Mouse (Mus musculus): Measurements from ENCODE around the gene Nphs1.

Gene Nphs1

DNA sequence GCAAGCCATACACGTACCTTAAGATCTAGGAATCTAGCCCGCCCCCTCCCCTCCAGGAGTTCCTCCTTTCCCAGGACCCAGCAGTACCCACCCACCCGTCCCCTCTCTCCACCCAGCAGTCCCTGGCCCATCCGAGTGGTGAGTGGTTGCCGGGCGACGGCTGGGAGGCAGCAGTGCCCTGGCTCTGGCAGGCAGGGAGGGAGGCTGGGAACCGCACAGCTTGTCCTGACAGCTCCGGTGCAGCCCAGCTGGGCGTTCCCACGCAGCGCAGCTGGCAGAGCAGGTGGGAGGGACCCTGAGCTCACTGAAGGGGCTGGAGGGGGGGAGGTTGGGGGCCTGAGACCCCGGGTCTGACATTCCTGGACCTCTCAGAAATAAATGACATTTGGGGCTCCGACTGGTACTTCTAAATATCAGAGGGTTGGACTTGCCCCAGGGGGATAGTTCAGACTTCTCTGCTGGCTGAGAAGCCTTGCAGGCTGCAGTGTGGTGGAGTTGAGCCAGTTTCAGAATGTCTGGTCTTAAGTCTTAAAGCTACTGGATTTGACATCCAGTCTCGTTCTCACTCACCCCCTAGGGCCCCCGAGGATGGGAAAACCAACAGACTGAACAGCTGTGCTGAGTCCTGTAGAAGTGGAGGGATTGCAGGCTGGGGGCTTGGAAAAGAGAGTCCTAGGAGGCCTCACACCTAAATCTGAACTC is at the start of gene Nphs1, which contains the start of gene Kirrel2:
Gene Nphs1, plus strand, starts transcription at position 687 of the 702 bp plus-strand sequence.
Gene Kirrel2, minus strand, starts transcription at position 62 of the 702 bp plus-strand sequence.
- no peak for DNase-seq (ENCODE audit: low spot score in 2 of 2)

DNA sequence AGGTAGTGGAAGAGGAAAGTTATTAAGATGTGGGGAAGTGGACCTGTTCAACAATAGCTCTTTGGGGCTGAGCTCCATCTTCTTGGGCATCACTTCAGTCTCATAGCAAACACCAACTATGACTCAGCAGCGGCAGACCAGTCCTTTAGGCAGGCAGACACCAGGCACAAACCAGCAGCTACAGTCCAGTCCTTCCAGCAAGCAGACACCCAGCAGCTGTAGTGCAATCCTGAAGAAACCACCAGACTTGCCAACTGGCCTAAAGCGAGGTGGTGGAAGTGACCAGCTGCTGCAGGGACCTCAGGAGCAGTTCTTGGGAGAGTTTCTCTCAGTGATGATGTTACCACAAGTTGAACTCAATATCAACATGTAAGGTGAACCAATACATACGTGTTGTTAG is 49.5 kb upstream of the Nphs1 start:
- no peak for DNase-seq (ENCODE audit: low spot score in 2 of 2)

DNA sequence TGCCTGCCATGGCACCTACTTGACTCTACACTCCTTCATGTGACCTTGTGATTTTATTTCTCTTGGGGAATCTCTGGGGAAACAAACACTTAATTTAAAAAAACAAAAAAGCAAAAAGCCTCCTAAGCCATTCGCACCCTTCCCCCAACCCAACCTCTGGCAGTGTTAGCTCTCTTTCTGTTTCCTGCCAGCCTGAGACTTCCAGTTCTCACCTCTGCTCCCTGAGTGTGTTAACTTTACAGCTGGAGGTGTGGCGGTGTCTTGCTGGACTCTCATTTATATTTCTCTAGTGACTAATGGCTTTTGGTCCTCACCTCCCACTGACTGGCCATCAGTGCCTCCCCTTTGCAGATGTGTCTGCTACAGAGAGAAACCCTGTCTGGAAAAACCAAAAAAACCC is 48.3 kb upstream of the Nphs1 start:
- no peak for DNase-seq (ENCODE audit: low spot score in 2 of 2)

DNA sequence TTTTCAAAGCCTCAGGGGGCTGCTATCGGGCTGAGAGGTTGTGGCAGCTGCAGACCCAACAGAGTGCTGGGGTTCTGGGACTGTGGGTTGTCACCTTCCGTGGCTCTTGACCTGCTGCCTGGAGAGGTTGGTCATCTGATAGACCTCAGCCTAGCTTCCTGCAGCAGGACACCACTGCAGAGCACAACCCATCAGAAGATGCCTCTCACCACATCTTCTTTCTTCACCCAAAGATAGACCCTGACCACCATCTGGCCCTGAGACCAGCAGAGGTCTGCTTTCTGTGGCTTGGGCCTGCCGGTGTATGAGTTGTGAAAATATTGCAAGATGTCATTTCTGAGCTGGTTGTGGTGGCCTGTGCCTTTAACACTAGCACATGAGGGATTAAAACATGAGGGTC is 47.1 kb upstream of the Nphs1 start:
- DNase-seq (ENCODE audit: low spot score in 2 of 2), result no peak

DNA sequence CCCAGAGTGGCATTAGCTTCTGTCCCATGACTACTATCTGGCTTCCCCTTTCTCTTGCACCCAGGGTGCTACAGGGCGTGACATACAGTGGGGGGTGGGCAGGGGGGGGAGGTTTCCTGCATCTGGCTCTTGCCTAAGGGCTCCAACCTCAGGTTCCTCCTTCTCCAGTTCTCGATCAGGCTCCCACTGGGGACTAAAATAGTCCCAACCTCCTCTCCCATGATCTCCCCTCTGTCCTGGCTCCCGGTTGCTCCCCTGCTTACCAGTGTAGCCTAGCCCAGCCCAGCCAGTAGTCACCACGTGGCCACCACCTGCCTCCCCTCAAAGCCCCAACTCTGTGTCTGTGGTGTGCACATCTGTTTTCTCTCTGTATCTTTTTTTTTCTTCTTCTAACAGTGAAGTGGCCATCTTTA is 45.4 kb upstream of the Nphs1 start:
- DNase-seq (ENCODE audit: low spot score in 2 of 2), result peak; percentile 61 to 71

DNA sequence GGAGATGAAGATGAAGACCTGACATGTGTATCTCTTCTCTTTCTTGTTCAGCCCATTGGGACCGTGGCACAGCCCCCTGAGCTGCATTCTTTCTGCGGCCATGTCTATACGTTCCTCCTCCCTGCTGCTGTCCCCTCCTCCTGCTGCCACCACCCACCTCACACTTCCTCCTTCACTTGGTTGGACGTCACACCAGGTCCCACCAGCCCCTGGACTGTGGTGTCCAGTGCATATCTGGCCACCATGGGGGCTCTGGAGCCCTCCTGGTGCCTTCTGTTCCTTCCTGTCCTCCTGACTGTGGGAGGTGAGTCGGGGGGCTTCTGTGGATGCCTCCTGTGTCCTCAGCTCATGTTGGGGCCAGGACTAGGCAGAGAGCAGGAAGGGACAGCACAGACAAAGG is 44.5 kb upstream of the Nphs1 start, which contains the start of gene Tyrobp:
Gene Tyrobp, plus strand, starts transcription at position 165 of the 400 bp plus-strand sequence.
- DNase-seq (ENCODE audit: low spot score in 2 of 2), result peak; percentile 69

DNA sequence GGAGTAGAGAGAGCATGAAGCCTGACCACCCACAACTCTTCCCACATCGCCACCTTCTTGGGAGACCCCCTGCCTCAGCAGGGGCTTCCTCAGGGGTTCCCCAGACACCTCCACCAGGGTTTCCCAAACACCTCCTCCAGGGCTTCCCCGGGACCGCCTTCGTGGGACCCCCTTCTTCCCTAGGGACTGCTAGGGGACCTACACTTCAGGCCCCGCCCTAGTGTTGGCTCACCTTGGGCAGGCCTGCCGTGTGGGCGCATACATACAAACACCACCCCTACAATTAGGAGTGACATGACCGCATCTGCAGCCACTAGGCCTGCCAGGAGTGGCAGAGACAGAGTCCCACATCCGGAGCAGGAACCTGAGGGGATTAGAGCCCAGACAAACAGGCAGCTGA is 40.3 kb upstream of the Nphs1 start:
- DNase-seq (ENCODE audit: low spot score in 2 of 2), result peak; percentile 61 to 72

DNA sequence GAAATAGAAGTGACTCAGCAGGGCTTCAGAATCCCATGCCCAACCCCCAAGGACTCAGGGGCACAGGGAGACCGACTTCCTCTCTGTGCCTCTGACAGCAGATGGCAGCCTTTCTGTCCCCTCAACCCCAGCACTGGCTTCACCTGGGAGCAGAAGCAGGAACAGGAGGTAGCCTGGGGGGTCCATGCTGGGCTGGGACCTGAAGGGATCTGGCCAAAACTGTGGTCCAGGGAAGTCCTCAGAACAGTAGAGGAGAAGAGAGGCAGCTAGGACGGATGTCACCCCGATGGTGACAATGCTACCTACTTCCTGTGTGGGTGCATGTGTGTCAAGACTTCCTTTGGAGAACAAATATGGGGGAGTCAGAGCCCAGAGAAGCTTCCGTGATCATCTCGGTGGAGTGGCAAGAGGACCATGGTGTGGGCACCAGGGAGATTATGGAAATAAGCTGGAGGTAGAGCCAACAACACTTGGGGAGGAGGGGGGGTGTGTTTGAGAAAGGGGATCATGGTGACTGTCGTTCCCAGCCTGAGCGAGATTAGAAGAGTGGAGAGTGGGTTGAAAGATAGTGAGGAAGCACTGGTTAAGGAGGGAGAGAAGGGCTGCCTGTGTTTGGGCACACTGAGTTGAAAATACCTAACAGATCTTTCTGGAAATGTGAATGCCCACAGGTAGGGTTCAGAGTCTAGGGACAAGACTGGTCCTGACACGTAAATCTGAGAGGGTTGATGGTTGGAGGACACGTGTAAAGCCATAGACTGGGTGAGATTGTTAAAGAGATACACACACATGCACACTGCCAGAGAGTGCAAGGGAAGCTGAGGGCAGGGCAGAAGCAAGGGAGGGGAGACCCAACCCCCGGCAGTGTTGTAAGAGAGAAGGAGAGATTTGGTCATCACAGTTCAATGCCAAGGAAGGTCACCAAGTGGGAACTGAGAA is 38.3 kb upstream of the Nphs1 start, which contains the start of gene Hcst:
Gene Hcst, minus strand, starts transcription at position 294 of the 939 bp plus-strand sequence.
- DNase-seq (ENCODE audit: low spot score in 2 of 2), result peak; percentile 65 to 66

DNA sequence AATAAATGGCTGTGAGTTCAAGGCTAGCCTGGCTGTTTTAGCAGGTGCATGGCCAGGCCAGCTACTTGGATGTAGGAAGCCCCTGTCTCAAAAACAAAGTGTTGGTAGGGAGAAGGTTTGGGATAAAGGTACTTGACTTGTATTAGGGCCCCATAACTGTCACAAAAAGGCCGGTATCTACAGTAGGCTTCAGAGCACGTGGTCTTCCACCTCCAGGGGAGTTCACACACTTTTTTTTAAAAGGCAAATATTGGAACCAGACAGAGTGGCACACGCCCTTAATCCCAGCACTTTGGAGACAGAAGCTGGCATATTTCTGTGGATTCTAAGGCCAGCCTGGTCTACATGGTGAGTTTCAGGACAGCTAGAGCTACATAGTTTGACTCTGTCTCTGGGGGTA is 37.4 kb upstream of the Nphs1 start:
- no peak for DNase-seq (ENCODE audit: low spot score in 2 of 2)

DNA sequence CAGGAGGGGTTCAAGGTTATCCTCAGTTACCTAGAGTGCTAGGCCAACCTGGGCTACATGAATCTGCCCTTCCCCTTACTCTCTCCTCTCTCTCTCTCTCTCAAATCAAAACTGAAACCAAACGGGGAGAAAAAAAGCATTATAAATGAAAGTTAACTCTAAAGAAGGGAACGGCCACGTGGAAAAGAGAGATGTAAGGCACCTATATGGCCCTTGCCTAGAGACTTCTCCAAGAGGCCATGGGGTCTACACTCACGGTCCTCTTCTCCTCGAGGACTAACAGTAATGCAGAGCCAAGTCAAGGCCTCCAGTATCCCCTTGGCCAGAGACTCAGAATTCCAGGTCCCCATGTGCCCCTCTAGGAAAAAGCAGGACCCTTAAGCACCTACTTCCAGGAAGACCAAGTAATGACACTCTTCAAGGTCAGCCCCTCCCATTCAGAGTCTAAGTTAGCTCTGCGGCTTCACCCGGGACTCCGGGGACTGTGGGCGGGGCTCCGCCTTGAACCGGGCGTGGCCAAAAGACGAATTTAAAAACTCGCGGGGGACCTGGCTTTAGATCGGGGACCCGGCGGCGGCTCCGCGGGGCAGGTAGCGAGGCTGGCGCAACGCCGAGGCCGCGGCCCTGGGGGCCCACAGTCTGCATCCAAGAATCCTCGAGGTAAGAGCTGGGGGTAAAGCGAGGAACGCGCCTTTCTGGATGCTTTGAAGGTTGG is 36.8 kb upstream of the Nphs1 start, which contains the start of gene Nfkbid:
Gene Nfkbid, plus strand, starts transcription at position 558 of the 715 bp plus-strand sequence.
- peak; percentile 92 to 93 for DNase-seq (ENCODE audit: low spot score in 2 of 2)

DNA sequence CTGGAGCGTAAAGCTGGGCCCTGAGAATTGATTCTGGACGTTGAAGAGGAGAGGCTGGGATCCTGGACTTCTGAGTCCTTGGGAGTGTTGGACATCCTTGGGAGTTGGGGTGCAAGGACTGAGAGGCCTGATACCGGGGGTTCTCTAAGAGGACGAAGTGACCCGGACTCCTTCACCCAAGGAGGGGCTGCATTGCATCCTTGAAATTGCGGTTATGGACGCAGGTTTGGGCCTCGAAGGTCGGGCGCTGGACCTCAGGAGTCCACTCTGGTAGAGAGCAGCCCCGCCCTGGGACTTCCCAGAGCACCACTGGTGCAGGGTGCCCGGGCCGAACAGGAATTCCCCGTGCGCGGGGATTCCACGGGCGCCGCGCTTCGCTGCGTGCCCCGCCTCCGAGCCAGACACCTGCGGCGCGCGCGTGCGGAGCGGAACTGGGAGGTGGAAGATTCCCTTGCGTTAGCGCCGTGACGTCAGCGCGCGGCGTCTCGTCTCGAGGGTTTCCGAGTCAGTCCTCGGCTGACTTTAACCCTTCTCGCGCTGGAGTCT is 36.2 kb upstream of the Nphs1 start:
- DNase-seq (ENCODE audit: low spot score in 2 of 2), result peak; percentile 95 to 96

DNA sequence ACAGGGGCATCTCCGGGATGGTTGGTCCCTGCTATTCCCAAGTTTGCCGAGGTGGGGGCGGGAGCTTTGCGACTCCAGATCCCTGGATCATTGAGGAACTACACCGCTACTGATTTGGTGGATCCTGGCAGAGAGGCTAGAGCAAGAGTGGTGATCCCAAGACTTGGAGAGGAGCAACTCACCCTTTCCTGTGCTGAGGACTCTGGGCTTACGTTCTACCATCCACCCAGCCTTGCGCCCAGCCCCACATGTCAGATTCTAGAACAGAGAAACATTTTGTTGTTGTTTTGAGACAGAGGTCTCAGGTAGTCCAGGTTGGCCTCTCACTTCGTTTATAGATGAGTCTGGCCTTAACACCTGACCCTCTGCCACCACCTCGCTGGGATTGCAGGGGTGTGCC is 35.6 kb upstream of the Nphs1 start:
- peak; percentile 27 to 30 for DNase-seq (ENCODE audit: low spot score in 2 of 2)

DNA sequence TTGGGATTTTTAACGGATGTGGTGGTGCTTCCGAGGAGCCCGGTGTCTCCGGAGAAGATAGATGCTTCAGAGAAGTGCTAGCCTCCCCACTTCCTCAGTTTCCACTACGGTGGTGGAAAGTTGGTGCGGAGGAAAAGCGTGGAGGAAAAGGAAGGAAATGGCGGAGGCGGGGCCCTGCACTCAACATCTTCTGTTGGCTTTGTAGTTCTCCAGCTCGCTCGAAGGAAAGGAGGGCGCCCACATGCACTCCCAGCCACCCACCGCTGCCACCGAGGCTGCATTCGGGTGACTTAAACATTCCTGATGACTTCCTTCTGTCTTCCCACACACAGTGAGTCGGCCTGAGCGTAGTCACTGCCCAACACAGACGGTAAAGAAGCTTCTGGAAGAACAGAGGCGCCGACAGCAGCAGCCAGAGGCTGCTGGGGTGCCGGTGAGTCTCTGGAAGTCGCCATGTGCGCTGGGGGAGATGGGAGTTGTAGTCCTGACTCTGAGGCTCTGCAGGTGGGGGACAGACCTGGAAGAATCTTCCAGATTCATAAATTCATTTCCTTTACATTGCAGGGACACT is 35.0 kb upstream of the Nphs1 start:
- peak; percentile 63 to 66 for DNase-seq (ENCODE audit: low spot score in 2 of 2)

DNA sequence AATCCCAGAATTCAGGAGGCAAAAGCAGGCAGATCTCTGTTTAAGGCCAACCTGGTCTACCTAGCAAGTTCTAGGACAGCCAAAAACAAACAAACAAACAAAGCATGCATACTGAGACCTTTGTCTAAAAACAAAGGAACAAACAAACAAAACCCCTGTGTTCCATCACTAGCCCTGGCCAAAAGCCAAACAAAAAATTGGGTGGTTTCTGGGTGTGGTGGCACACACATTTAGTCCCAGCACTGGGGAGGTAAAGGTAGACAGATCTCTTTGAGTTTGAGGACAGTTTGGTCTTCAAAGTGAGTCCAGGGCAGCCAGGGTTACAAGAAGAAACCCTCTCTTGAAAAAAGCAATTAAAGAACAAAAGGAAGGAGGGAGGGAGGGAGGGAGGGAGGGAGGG is 28.8 kb upstream of the Nphs1 start:
- no peak for DNase-seq (ENCODE audit: low spot score in 2 of 2)

DNA sequence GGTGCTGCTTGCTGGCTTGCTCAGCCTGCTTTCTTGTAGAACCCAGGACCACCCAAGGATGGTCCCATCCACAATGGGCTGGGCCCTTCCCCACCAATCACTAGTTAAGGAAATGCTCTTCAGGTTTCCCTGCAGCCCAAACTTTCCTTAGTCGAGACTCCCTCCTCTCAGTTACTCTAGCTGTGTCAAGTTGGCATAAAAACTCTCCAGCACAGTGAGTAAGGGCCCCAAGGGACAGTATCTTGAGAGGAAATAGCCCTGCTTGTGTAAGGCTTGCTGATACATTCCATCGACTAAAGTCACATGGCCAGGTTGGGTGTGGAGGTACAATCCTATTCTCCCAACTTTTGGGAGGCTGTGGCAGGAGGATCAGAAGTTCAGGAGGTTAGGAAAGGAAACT is 27.9 kb upstream of the Nphs1 start:
- DNase-seq (ENCODE audit: low spot score in 2 of 2), result no peak

DNA sequence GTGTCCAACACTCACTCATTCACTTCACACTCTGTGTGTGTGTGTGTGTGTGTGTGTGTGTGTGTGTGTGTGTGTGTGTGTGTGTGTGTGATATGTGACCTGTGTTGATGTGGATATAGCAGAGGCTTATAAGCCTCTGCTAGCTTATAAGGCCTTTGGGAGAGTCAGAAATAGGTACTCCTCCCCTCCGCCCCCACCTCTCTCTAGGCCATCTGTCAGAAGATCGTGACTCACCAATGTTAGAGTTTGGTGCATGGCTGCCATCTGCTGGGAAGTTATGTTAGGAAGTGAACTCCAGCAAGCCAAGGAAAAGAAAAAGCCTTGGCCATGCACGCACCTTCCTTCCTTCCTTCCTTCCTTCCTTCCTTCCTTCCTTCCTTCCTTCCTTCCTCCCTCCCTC is 26.3 kb upstream of the Nphs1 start:
- DNase-seq (ENCODE audit: low spot score in 2 of 2), result peak; percentile 69 to 76

DNA sequence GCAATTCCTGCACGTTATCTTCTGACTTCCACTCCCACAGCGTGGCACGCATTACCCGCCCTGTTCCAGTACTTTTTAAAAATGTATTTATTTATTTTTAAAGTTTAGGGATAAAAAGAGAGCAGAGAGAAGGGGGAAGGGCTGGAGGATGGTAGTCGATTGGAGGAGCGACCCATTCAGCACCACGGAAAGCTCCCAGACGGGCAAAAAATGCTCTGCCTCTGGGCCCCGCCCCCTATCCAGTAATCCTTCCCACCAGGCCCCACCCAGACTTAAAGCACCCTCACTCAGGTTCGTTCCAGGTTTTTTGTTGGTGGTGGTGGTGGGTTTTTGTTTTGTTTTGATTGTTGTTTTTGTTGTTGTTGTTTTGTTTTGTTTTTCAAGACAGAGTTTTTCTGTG is 23.9 kb upstream of the Nphs1 start:
- no peak for DNase-seq (ENCODE audit: low spot score in 2 of 2)

DNA sequence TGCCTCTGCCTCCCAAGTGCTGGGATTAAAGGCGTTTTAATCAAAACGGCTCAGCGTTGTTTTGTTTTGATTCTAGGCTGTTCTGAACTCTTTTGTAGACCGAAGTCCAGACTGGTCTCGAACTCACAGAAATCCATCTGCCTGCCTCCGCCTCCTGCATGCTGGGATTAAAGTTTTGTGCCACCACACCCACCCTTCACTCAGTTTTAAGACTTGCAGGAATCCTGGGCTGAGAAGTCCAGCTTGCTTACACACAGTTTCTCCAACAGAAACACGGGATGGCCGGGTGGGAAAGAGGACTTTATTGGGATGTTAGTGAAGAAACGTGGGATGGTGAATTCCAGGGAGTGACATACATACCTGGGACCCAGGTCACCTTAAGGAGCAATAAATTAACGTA is 23.4 kb upstream of the Nphs1 start:
- no peak for DNase-seq (ENCODE audit: low spot score in 2 of 2)

DNA sequence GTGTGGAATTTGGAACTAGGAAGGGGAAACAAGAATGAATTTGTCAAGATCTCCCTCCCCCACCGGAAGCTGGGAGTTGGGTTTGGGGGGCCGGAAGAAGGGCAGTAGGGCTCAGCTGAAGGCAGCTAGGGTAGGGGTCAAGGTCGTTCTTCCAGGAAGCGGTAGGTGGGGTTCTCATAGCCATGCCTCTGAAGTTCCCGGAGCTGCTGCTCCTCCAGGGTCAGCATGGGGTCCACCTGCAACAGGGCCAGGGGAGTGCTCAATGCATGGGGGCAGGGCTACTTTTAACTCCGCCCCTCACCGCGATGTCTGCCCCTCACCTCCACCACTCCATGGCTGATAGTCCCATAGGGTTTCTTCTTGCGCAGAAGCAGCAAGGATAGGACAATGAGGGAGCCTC is 23.0 kb upstream of the Nphs1 start:
- DNase-seq (ENCODE audit: low spot score in 2 of 2), result no peak

DNA sequence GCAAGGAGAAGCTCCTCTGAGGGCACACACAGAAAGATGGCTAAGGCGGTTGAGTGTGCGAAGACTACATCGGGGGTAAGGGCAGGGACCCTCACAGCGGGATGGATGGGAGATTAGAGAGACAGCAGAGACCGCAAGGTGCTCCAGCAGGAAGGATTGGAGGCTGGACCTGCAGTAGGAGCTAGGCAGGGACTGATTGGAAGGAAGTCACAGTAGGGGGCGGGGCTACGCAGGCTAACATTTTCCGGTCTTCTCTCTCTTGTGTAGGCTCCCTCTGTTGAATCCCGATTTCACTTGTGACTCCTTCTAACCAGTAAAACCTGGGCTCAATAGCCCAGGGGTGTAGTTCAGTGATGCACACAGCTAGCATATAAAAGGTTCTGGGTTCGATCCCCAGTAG is 21.2 kb upstream of the Nphs1 start:
- no peak for DNase-seq (ENCODE audit: low spot score in 2 of 2)

DNA sequence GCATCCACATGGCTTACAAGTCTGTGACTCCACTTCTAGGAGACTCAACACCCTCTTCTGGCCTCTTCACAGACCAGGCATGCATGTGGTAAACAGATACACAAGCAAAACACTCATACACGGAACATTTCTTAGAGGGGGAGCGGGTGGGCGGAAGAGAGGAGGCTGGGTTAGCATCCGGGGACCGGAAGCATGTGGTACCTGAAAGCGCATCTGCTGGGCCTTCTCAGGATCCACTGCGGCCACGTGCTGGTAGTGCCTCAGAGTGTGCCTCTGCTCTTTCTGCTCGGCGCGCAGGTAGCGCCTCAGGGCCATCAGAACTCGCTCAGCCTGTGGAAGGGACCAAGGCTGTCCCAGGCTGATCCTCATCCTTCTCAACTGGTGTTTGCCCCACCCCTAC is 18.4 kb upstream of the Nphs1 start:
- no peak for DNase-seq (ENCODE audit: low spot score in 2 of 2)
